Mouse (Mus musculus): ENCODE measurements around the gene Crp. TPM values are rescaled to one million over a fixed set of nuclear protein-coding genes. Genes with fewer than 3 reads are reported as not detected.

Crp gene
- polyA plus RNA-seq (2015; fragmentation: Nextera tagmentation; extraction: Ambion mirVana) = 0.09 and 0.12 TPM in 2 replicates

DNA sequence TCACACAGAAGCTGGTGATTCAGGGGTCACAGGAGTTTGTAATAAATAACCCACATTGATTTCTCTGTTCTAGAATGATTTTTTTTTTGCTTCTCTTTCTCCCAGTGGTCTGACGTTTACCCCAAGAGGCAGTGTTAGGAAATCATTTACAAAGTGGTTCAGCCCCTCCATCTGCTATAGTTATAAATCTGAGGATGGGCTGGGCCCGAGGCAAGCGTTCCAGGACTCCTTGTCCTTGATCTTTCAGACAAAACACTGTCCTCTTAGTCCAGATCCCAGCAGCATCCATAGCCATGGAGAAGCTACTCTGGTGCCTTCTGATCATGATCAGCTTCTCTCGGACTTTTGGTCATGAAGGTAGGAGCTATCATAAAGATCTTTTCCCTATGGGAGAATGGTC, at the start of gene Crp:
Gene Crp (plus strand): TSS at position 212 of the 400 bp plus-strand sequence.
- no peak within 1 kb of the TSS for H3K27ac ChIP-seq (replicated peaks)
- H3K4me1 ChIP-seq (replicated peaks) = no peaks in the 10 kb centered on the region
- 78% methylated on average over 4 of the region's 4 CpGs for WGBS
- H3K9me3 ChIP-seq = no peaks in the 10 kb centered on the region
- H3K27me3 ChIP-seq = no peaks in the 10 kb centered on the region
- H3K36me3 ChIP-seq = no peaks in the 10 kb centered on the region
- H3K4me3 ChIP-seq = no peak within 1 kb of the TSS
- H3K4me2 ChIP-seq = no peak within 1 kb of the TSS
- no peak for ATAC-seq (ENCODE audit: low FRiP score, low read depth)
- H3K9ac ChIP-seq = no peak within 1 kb of the TSS

DNA sequence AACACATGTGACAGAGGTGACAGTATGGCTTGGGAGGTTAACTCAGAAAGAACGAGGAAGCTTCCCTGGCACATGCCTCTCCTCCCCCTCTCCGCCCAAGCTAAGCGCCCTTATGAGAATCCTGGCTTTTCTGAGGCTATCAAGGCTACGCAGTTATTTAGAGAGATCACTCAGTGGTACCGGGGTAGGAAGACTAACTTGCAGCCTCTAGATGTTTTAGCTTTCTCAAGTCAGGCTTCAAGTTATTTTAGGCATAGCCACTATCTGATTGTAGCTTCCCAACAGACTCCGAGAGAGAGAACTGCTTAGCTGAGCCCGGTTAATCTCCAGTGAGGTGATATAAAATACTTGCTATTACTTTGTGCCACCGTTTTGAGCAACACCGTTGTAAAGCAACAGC, 48.5 kb upstream of the Crp start:
- no peak overlapping the region for H3K4me2 ChIP-seq
- 83% methylated on average over 9 of the region's 9 CpGs for WGBS
- no peak for ATAC-seq (ENCODE audit: low FRiP score, low read depth)
- H3K4me1 ChIP-seq (replicated peaks) = no peaks in the 10 kb centered on the region
- no peaks in the 10 kb centered on the region for H3K9me3 ChIP-seq
- H3K36me3 ChIP-seq = no peaks in the 10 kb centered on the region
- no peak overlapping the region for H3K4me3 ChIP-seq
- no peak overlapping the region for H3K27ac ChIP-seq (replicated peaks)
- no peak overlapping the region for H3K9ac ChIP-seq
- H3K27me3 ChIP-seq = no peaks in the 10 kb centered on the region

DNA sequence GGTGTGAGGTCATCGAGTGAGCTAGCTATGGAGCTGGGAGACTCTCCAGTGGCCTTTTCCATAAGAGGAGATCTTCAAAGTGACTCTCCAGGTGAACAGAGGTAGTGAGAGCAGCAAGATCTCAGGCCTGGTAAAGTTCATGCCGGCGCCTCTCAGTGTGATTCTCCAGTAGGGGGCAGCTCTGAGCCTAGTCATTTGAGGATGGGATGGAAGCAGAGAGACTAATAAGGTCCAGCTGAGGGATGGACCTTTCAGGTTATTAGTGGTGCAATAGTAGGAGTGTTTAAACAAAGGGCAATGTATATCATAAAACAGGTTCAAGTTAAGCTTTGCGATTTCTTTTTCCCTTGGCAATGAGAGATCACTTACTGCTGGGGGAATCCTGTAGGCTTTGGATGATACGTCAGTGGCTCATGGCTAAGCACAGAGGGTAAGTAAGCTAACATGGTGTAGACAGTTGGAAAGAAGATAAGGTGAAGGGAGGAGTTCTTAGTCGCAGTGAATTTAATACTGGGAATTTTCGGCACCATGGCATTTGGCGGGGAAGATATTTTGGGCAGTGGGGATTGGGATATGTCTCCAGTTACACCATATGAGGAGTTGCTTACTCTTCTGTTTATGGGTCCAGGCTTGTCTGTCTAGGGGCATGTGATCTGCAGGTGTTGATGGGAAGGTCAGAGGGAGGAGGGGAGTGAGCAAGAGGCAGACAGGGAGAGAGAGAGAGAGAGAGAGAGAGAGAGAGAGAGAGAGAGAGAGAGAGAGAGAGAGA, 47.2 kb upstream of the Crp start:
- WGBS = 62% methylated on average over 8 of the region's 8 CpGs
- H3K27me3 ChIP-seq = no peaks in the 10 kb centered on the region
- no peak for ATAC-seq (ENCODE audit: low FRiP score, low read depth)

DNA sequence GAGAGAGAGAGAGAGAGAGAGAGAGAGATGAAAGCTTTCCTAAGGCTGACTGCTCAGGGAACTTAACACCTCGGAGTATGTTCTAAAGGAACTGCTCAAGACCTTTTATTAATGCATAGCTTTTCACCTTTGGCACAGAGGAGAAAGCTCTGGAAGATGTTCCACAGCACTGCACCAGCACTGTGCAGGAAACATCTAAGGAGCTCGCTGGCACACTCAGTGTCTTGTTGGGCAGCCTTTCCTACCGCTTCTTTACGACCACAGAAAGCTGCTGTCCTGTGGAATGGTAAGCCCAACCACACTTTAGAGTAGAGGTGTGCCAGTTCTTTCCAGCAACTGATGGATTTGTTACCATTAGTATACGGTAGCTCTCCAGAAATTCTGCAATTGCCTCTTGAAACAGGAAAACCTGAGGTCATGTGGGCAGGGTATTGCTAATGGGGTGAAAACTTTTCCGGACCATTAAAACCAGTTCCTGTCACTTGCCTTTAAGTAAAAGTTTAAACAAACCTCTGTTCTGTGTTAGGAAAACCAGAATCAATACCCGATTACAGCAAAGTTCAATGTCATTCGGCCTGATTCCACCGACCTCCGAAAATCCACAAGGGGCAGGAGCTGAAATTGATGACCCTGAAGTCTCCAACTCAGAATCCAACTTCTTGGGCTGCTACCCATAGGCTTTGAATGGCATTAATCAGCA, 46.4 kb upstream of the Crp start:
- Histone ChIP-seq H3K4me1 (replicated peaks) (no peaks in the 10 kb centered on the region), H3K9me3 (no peaks in the 10 kb centered on the region), H3K4me3 (no peak overlapping the region), H3K4me2 (no peak overlapping the region), H3K36me3 (no peaks in the 10 kb centered on the region), H3K27me3 (no peaks in the 10 kb centered on the region), H3K9ac (no peak overlapping the region), H3K27ac (replicated peaks) (no peak overlapping the region)
- 85% methylated on average over 10 of the region's 10 CpGs for WGBS
- ATAC-seq (ENCODE audit: low FRiP score, low read depth) = no peak

More for the DNA sequence above, 47.2 kb upstream of the Crp start:
- Histone ChIP-seq H3K4me2 (no peak overlapping the region), H3K4me3 (no peak overlapping the region), H3K9ac (no peak overlapping the region), H3K27ac (replicated peaks) (no peak overlapping the region), H3K9me3 (no peaks in the 10 kb centered on the region), H3K36me3 (no peaks in the 10 kb centered on the region), H3K4me1 (replicated peaks) (no peaks in the 10 kb centered on the region)

DNA sequence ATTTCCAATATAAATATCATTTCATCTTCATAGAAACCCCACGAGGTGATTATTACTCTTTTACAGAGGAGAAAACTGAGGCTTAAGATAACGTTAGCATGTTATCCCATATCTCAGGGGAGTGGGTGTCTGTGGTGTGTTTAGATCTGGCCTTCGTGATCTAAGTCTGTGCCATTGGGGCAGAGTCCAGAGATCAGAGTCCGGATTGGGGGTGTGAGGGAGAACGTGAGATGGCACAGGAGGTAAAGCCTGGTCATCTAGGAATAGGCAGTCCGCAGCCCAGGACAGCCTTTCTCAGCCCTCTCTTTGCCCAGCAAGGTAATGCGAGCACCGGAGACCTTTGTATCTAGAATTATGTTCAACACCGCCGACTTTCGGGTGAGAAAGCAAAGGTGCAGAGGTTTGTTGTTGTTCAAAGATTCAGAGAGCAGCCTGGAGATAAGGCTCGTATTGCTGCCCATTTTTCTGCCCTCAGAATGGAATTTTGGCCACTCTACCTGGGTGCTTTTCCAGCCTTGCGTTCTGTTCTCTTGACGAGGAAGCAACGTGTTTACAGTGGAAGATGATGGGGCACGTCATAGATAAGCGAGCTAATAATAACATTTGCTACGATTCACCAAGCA, 45.7 kb upstream of the Crp start:
- no peak for ATAC-seq (ENCODE audit: low FRiP score, low read depth)
- Histone ChIP-seq H3K9me3 (no peaks in the 10 kb centered on the region), H3K4me1 (replicated peaks) (no peaks in the 10 kb centered on the region), H3K36me3 (no peaks in the 10 kb centered on the region), H3K9ac (no peak overlapping the region), H3K4me2 (no peak overlapping the region), H3K4me3 (no peak overlapping the region), H3K27me3 (no peaks in the 10 kb centered on the region), H3K27ac (replicated peaks) (no peak overlapping the region)
- 82% methylated on average over 18 of the region's 18 CpGs for WGBS

DNA sequence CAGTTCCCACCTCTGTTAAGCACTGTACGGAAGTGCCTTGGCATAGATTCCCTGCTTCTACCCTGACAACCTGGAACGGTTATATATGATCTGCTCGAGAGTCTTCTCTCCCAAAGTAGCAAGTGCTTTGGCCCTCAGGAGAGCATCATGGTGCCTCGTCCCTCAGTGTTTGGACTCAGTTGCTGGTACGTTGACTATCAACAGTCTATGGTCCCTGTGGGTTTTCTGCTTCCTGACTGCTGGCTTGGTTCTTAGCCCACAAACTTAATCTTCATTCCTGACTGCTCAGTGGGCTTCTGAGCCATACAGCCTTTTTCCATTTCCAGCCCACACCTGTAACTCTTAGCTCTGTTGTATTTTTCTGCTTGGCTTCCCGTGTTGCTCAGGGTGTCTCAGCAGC, 44.0 kb upstream of the Crp start:
- Histone ChIP-seq H3K36me3 (no peaks in the 10 kb centered on the region), H3K27ac (replicated peaks) (no peak overlapping the region), H3K4me1 (replicated peaks) (no peaks in the 10 kb centered on the region), H3K9me3 (no peaks in the 10 kb centered on the region), H3K4me3 (no peak overlapping the region), H3K27me3 (no peaks in the 10 kb centered on the region), H3K4me2 (no peak overlapping the region), H3K9ac (no peak overlapping the region)
- 74% methylated on average over 6 of the region's 6 CpGs for WGBS
- no peak for ATAC-seq (ENCODE audit: low FRiP score, low read depth)

DNA sequence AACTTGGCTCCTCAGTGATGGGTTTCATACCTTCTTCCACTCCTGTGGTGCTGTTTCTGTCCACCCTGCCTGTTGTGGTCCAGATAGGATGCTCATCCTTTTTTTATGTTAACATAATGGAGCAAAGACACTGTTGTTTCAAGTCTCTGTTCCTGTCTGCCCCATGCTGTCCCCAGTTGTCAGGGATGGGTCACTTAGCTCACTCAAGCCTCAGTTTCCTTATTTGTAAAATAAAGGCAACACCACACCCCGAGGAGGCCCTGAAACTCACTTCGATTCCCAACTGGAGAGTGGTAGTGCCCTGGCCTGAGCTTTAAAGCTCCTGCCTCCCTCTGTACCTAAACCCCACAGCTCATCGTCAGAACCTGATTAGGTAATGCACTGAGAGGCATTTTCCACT, 40.6 kb upstream of the Crp start:
- H3K4me3 ChIP-seq = no peak overlapping the region
- no peaks in the 10 kb centered on the region for H3K27me3 ChIP-seq
- H3K4me1 ChIP-seq (replicated peaks) = no peaks in the 10 kb centered on the region
- H3K27ac ChIP-seq (replicated peaks) = no peak overlapping the region
- H3K9ac ChIP-seq = no peak overlapping the region
- H3K4me2 ChIP-seq = no peak overlapping the region
- 51% methylated on average over 3 of the region's 3 CpGs for WGBS
- no peaks in the 10 kb centered on the region for H3K36me3 ChIP-seq
- no peak for ATAC-seq (ENCODE audit: low FRiP score, low read depth)
- no peaks in the 10 kb centered on the region for H3K9me3 ChIP-seq

DNA sequence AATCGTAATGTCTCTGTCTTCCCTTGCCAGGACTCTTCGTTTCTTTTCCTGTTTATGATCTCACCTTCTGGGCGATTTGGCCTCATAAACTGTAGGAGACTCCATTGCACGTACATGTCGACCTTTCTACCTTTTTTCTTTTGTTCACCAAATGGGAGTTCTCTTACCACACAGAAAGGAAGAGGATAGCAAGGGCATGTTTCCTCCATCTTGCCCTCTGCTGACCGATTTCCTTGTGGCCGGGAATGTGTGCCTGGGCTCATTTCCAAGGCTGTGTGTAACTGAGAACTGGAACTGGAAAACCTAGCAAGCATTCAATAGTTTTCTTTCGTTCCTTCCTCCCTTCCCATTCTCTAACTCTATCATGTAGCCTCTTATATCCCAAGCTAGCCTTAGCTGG, 38.2 kb upstream of the Crp start:
- no peaks in the 10 kb centered on the region for H3K27me3 ChIP-seq
- H3K9ac ChIP-seq = no peak overlapping the region
- H3K4me1 ChIP-seq (replicated peaks) = no peaks in the 10 kb centered on the region
- no peaks in the 10 kb centered on the region for H3K9me3 ChIP-seq
- H3K27ac ChIP-seq (replicated peaks) = no peak overlapping the region
- no peak overlapping the region for H3K4me2 ChIP-seq
- no peak for ATAC-seq (ENCODE audit: low FRiP score, low read depth)
- H3K4me3 ChIP-seq = no peak overlapping the region
- no peaks in the 10 kb centered on the region for H3K36me3 ChIP-seq
- 91% methylated on average over 8 of the region's 8 CpGs for WGBS

DNA sequence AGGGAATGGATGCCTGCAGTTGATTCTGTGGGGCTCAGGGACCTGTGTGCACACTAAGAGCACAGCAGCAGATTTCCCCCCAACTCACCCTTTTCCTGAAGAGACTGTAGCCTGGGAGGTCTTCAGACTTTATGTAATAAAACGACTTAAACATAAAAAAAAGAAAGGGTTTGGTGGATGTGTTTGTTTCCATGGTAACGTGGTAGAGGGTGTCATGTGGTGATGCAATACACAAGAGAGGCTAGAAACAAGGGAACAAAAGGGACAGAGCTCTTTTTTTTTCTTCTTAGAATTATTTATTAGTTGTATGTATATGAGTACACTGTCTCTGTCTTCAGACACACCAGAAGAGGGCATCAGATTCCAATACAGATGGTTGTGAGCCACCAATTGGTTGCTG, 32.4 kb upstream of the Crp start:
- Histone ChIP-seq H3K27ac (replicated peaks) (no peak overlapping the region), H3K9me3 (no peaks in the 10 kb centered on the region), H3K4me3 (no peak overlapping the region), H3K4me2 (no peak overlapping the region), H3K4me1 (replicated peaks) (no peaks in the 10 kb centered on the region), H3K9ac (no peak overlapping the region), H3K27me3 (no peaks in the 10 kb centered on the region), H3K36me3 (no peaks in the 10 kb centered on the region)
- no peak for ATAC-seq (ENCODE audit: low FRiP score, low read depth)
- WGBS = 58% methylated on average over 2 of the region's 2 CpGs

DNA sequence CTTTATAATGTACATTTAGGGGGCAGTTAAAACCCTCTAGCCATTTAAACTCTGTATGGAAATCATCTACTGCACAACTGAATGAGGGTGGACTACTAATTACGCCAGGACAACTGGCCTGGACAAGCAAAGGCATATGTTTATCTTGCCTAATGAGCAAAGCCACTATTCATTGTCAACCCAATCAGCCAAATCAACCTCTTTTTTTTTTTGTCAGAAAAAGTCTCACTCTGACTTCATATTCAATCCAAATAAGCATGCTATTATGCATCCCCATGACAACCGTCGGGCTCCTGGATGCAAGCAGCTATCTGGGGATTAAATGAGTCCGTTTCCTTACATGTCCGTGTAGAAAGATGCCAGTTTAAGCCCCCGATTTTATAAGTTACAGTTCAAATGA, 30.3 kb upstream of the Crp start:
- H3K9me3 ChIP-seq = no peaks in the 10 kb centered on the region
- WGBS = 21% methylated on average over 6 of the region's 6 CpGs
- no peak overlapping the region for H3K4me3 ChIP-seq
- H3K27me3 ChIP-seq = no peaks in the 10 kb centered on the region
- no peak overlapping the region for H3K4me2 ChIP-seq
- no peaks in the 10 kb centered on the region for H3K4me1 ChIP-seq (replicated peaks)
- no peak overlapping the region for H3K9ac ChIP-seq
- H3K27ac ChIP-seq (replicated peaks) = no peak overlapping the region
- no peaks in the 10 kb centered on the region for H3K36me3 ChIP-seq
- ATAC-seq (ENCODE audit: low FRiP score, low read depth) = no peak

DNA sequence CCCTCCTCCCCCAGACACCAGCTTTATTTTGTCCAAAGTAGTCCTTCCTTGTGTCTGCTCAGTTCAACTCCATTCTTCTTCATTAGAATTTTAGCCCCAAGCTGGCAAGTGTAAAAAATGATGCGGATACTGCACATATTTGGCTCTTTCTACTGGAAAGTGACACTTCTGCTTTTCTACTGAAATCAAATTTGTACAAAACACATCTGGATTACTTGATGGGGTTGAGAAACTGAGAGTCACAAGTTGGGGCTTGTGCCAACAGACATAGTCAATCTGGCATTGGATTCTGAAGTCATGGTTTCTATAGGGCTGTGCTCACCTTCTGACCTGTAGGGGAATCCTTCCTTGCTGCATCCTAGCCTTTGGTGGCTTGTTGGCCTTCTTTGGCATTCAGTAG, 27.1 kb upstream of the Crp start:
- Histone ChIP-seq H3K4me1 (replicated peaks) (no peaks in the 10 kb centered on the region), H3K36me3 (no peaks in the 10 kb centered on the region), H3K9me3 (no peaks in the 10 kb centered on the region), H3K9ac (no peak overlapping the region), H3K27ac (replicated peaks) (no peak overlapping the region), H3K4me2 (no peak overlapping the region), H3K27me3 (no peaks in the 10 kb centered on the region), H3K4me3 (no peak overlapping the region)
- WGBS = 97% methylated on average over 1 of the region's 1 CpGs
- ATAC-seq (ENCODE audit: low FRiP score, low read depth) = no peak

DNA sequence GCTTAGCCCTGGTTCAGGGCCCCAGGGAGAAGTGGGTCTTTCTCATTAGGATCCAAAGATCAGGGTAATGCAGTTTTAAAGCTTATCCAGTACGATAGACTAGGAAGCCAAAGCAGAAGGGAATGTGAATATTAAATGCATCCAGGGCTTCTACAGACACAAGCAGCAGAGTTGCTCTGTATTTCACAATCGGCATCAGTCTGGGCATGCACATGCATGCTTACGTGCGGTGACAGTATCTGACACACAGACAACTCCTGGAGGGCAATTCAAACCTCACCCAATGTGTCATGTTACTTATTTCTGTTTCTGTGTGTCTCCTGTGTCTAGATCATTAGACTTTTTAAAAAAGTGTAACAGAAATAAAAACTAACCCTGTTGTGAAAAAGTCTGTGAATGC, 17.1 kb upstream of the Crp start:
- WGBS = 82% methylated on average over 4 of the region's 4 CpGs
- H3K4me1 ChIP-seq (replicated peaks) = no peaks in the 10 kb centered on the region
- no peak overlapping the region for H3K9ac ChIP-seq
- H3K9me3 ChIP-seq = no peaks in the 10 kb centered on the region
- no peaks in the 10 kb centered on the region for H3K27me3 ChIP-seq
- H3K4me2 ChIP-seq = no peak overlapping the region
- no peak overlapping the region for H3K4me3 ChIP-seq
- no peak overlapping the region for H3K27ac ChIP-seq (replicated peaks)
- no peak for ATAC-seq (ENCODE audit: low FRiP score, low read depth)
- H3K36me3 ChIP-seq = no peaks in the 10 kb centered on the region

Data from hindbrain, embryonic 15.5 days (tissue).